Mouse (Mus musculus) C2C12 (cell line): Measurements from ENCODE around the gene Rnf11.

ENCODE experiments used
- CEBPB ChIP-seq: IDR thresholded peaks from one replicate; pipeline ENCODE4 v1.6.1; 2011; ENCODE audit warnings: low read depth, mild to moderate bottlenecking, control low read depth, moderate library complexity
- CTCF ChIP-seq: IDR thresholded peaks from one replicate; pipeline ENCODE4 v1.5.1; 2011; ENCODE audit not compliant: control insufficient read depth, insufficient read depth, insufficient read length
- FOSL1 ChIP-seq: IDR thresholded peaks from one replicate; pipeline ENCODE4 v1.8.0; 2011; ENCODE audit warnings: mild to moderate bottlenecking, low read length; ENCODE audit not compliant: poor library complexity, insufficient read depth, severe bottlenecking
- MAX ChIP-seq: IDR thresholded peaks from one replicate; pipeline ENCODE4 v1.6.1; 2011; ENCODE audit warnings: mild to moderate bottlenecking, control low read depth
- MYOD1 ChIP-seq: IDR thresholded peaks from one replicate; pipeline ENCODE4 v1.6.1; 2011; ENCODE audit warnings: low read depth; ENCODE audit not compliant: control insufficient read depth, insufficient read length
- MYOG ChIP-seq: IDR thresholded peaks from one replicate; pipeline ENCODE4 v1.6.1; 2011; ENCODE audit not compliant: control insufficient read depth, insufficient read length; ENCODE audit errors: extremely low read depth
- USF1 ChIP-seq: IDR thresholded peaks from one replicate; pipeline ENCODE4 v1.6.1; 2011; ENCODE audit warnings: low read depth, mild to moderate bottlenecking, control low read depth, moderate library complexity

- TF ChIP-seq CTCF (no peak), MAX (no peak), MYOD1 (no peak), USF1 (no peak), FOSL1 (no peak), CEBPB (no peak), MYOG (no peak)
Observed at GRCm38 (mm10) chr4:109442126-109442525, 42.4 kb downstream of the Rnf11 start.
